Mouse (Mus musculus) left cerebral cortex, postnatal 14 days (tissue): ENCODE measurements around the gene 1700022I11Rik. TPM values are rescaled to one million over a fixed set of nuclear protein-coding genes. Genes with fewer than 3 reads are reported as not detected.

Source experiments
- DNase-seq, 2 experiments: peaks; one replicate each; pipeline ENCODE4 v3.0.0; 2021 to 2022; ENCODE audit warnings: low spot score in 2 of 2, mixed read lengths in 1 of 2
- intact Hi-C: fragments of 180-260 bp; cut with DNase I; formaldehyde crosslinking; loops from one replicate; pipeline ENCODE4 v1.15.1; 2025
- total RNA-seq, 2 experiments: library from RNA; stranded (reverse); gene quantifications; 2 replicates each; pipeline ENCODE4 v1.2.3; 2021

Gene 1700022I11Rik
- total RNA-seq, 2 experiments from 2014 or later, result not detected

GRCm38 (mm10) chr4:43030352-43030751, 60.9 kb downstream of the 1700022I11Rik start:
- DNase-seq, result no peak
- intact Hi-C loops, result no loop called here

- no peak for DNase-seq
- intact Hi-C loops, result no loop called here
Measured at GRCm38 (mm10) chr4:43030780-43031230, 61.4 kb downstream of the 1700022I11Rik start.

GRCm38 (mm10) chr4:43031237-43031995, 62.0 kb downstream of the 1700022I11Rik start, which contains the start of gene Stoml2:
Stoml2 (minus strand) TSS chr4:43031710.
- intact Hi-C loops, result no loop called here
- DNase-seq, result peak; percentile 94 to 95

- DNase-seq, result no peak
- intact Hi-C loops, result no loop called here
Measured at GRCm38 (mm10) chr4:43032501-43032900, 63.1 kb downstream of the 1700022I11Rik start.

Other genes starting within 250 kb of the 1700022I11Rik start
- gene 4930578G10Rik, start 234.1 kb upstream of the 1700022I11Rik start, total RNA-seq, result 1 to 10 TPM; 1.8 to 2.2 TPM
- under 1 TPM in 1 of 2 experiments, not detected in 1; 0.94 TPM for gene Ccl19, start 213.0 kb upstream of the 1700022I11Rik start, total RNA-seq
- not detected for gene Ccl21a, start 195.6 kb upstream of the 1700022I11Rik start, total RNA-seq
- under 1 TPM; 0.18 to 0.27 TPM for gene Fam205a1, start 115.7 kb upstream of the 1700022I11Rik start, total RNA-seq
- 1 to 10 TPM; 2.3 to 2.7 TPM for gene Gm12394, start 112.8 kb upstream of the 1700022I11Rik start, total RNA-seq
- gene Fam205c, start 95.4 kb upstream of the 1700022I11Rik start, total RNA-seq, result 1 to 10 TPM; 1.9 to 2.4 TPM
- gene Phf24, start 52.9 kb upstream of the 1700022I11Rik start, total RNA-seq, result 100 to 1,000 TPM; 328 to 359 TPM
- gene Dnajb5, start 19.8 kb upstream of the 1700022I11Rik start, total RNA-seq, result 100 to 1,000 TPM; 225 to 284 TPM
- gene Vcp, start 30.9 kb downstream of the 1700022I11Rik start, total RNA-seq, result 100 to 1,000 TPM; 223 to 226 TPM
- 10 to 100 TPM in 1 of 2 experiments, 1 to 10 TPM in 1; 10.0 to 11.3 TPM for gene Fancg, start 40.9 kb downstream of the 1700022I11Rik start, total RNA-seq
- gene Pigo, start 56.2 kb downstream of the 1700022I11Rik start, total RNA-seq, result 10 to 100 TPM; 31.4 to 32.3 TPM
- 100 to 1,000 TPM; 107 to 108 TPM for gene Stoml2, start 62.1 kb downstream of the 1700022I11Rik start, total RNA-seq
- gene Fam214b, start 76.6 kb downstream of the 1700022I11Rik start, total RNA-seq, result 10 to 100 TPM; 29.2 to 37.3 TPM
- 10 to 100 TPM; 55.7 to 60.5 TPM for gene Unc13b, start 89.3 kb downstream of the 1700022I11Rik start, total RNA-seq